Mouse (Mus musculus): ENCODE measurements around the gene Fap.

Gene Fap

GRCm38 (mm10) chr2:62459241-62460174, 114.4 kb downstream of the Fap start:
- no peak for DNase-seq (ENCODE audit: low read depth)

GRCm38 (mm10) chr2:62458070-62458469, 115.8 kb downstream of the Fap start:
- peak; percentile 26 for DNase-seq (ENCODE audit: low read depth)

- no peak for DNase-seq (ENCODE audit: low read depth)
Observed at GRCm38 (mm10) chr2:62454991-62455390, 118.9 kb downstream of the Fap start.

GRCm38 (mm10) chr2:62454033-62454432, 119.8 kb downstream of the Fap start:
- no peak for DNase-seq (ENCODE audit: low read depth)
